Mouse (Mus musculus): ENCODE data around the gene Chd8.
"Not testable (repeated sequence)": the region's sequence is repeated elsewhere in the genome, so short reads cannot be mapped to it uniquely, and the experiment has no call there.

Chd8 gene

GRCm38 (mm10) chr14:52257484-52258213 is at the start of gene Chd8:
Gene Chd8 (minus strand): TSS chr14:52257780.
- DNase-seq (ENCODE audit: low spot score in 2 of 2) = peak; percentile 98

GRCm38 (mm10) chr14:52306100-52306499 is 48.5 kb upstream of the Chd8 start:
- no peak for DNase-seq (ENCODE audit: low spot score in 2 of 2)

- peak; percentile 90 to 93 for DNase-seq (ENCODE audit: low spot score in 2 of 2)
Observed at GRCm38 (mm10) chr14:52304644-52305271, 47.2 kb upstream of the Chd8 start, which contains the start of gene Mettl3. Gene Mettl3 (minus strand): TSS chr14:52305128.

GRCm38 (mm10) chr14:52303517-52303916 is 45.9 kb upstream of the Chd8 start:
- not testable (repeated sequence) for DNase-seq (ENCODE audit: low spot score in 2 of 2)

- no peak for DNase-seq (ENCODE audit: low spot score in 2 of 2)
Observed at GRCm38 (mm10) chr14:52295558-52296264, 38.1 kb upstream of the Chd8 start.

- no peak for DNase-seq (ENCODE audit: low spot score in 2 of 2)
Observed at GRCm38 (mm10) chr14:52284191-52284590, 26.6 kb upstream of the Chd8 start.

GRCm38 (mm10) chr14:52283629-52284028 is 26.0 kb upstream of the Chd8 start:
- DNase-seq (ENCODE audit: low spot score in 2 of 2) = no peak

- DNase-seq (ENCODE audit: low spot score in 2 of 2) = no peak
Observed at GRCm38 (mm10) chr14:52279747-52280120, 22.2 kb upstream of the Chd8 start.

GRCm38 (mm10) chr14:52278932-52279746 is 21.6 kb upstream of the Chd8 start, which contains the start of the genes Tox4 and Rab2b:
Gene Tox4 (plus strand): TSS chr14:52279146.
Gene Rab2b (minus strand): TSS chr14:52279545.
- peak; percentile 99 for DNase-seq (ENCODE audit: low spot score in 2 of 2)

GRCm38 (mm10) chr14:52277210-52277609 is 19.6 kb upstream of the Chd8 start:
- no peak for DNase-seq (ENCODE audit: low spot score in 2 of 2)

- no peak for DNase-seq (ENCODE audit: low spot score in 2 of 2)
Observed at GRCm38 (mm10) chr14:52272781-52273180, 15.2 kb upstream of the Chd8 start.

GRCm38 (mm10) chr14:52256311-52257175 is 1.0 kb downstream of the Chd8 start:
- DNase-seq (ENCODE audit: low spot score in 2 of 2) = peak in 1 of 2 experiments; percentile 17

GRCm38 (mm10) chr14:52246129-52246528 is 11.5 kb downstream of the Chd8 start:
- DNase-seq (ENCODE audit: low spot score in 2 of 2) = no peak

- no peak for DNase-seq (ENCODE audit: low spot score in 2 of 2)
Observed at GRCm38 (mm10) chr14:52244690-52245042, 12.9 kb downstream of the Chd8 start.

GRCm38 (mm10) chr14:52244041-52244689 is 13.4 kb downstream of the Chd8 start:
- DNase-seq (ENCODE audit: low spot score in 2 of 2) = peak; percentile 96 to 98

GRCm38 (mm10) chr14:52236216-52236615 is 21.4 kb downstream of the Chd8 start:
- DNase-seq (ENCODE audit: low spot score in 2 of 2) = no peak

GRCm38 (mm10) chr14:52235165-52235564 is 22.4 kb downstream of the Chd8 start:
- no peak for DNase-seq (ENCODE audit: low spot score in 2 of 2)

GRCm38 (mm10) chr14:52232249-52232648 is 25.3 kb downstream of the Chd8 start:
- no peak for DNase-seq (ENCODE audit: low spot score in 2 of 2)

GRCm38 (mm10) chr14:52225972-52226371 is 31.6 kb downstream of the Chd8 start:
- DNase-seq (ENCODE audit: low spot score in 2 of 2) = no peak

GRCm38 (mm10) chr14:52217261-52217660 is 40.3 kb downstream of the Chd8 start:
- DNase-seq (ENCODE audit: low spot score in 2 of 2) = no peak

Data from right cerebral cortex, postnatal 36 days (tissue).